Mouse (Mus musculus) liver, embryonic 13.5 days (tissue): ENCODE data around the gene Trmt5. TPM values are rescaled to one million over a fixed set of nuclear protein-coding genes. Genes with fewer than 3 reads are reported as not detected.

Experiments used
- ATAC-seq: fragments of 200-750 bp; cut with Nextera tagmentation; 2 replicates; pipeline ENCODE4 v1.8.0; 2017; ENCODE audit warnings: low read depth, mild to moderate bottlenecking, moderate number of reproducible peaks, moderate library complexity
- DNase-seq: peaks from one replicate; pipeline ENCODE4 v3.0.0; 2022
- H3K27ac ChIP-seq: fragments of 300-500 bp; sonication (generic); 2 replicates; pipeline ENCODE4 v1.5.1; 2015; ENCODE audit warnings: moderate library complexity, mild to moderate bottlenecking, inconsistent platforms
- H3K27me3 ChIP-seq: fragments of 300-500 bp; sonication (generic); 2 replicates; pipeline ENCODE4 v1.6.1; 2015; ENCODE audit warnings: mild to moderate bottlenecking, inconsistent platforms
- H3K36me3 ChIP-seq: fragments of 300-500 bp; sonication (generic); 2 replicates; pipeline ENCODE4 v1.6.1; 2015; ENCODE audit warnings: mild to moderate bottlenecking, inconsistent platforms
- H3K4me1 ChIP-seq: fragments of 300-500 bp; sonication (generic); replicated peaks from 2 replicates; pipeline ENCODE4 v1.6.1; 2015; ENCODE audit warnings: inconsistent platforms
- H3K4me2 ChIP-seq: fragments of 300-500 bp; sonication (generic); 2 replicates; pipeline ENCODE4 v1.6.1; 2015; ENCODE audit warnings: inconsistent platforms, mild to moderate bottlenecking, moderate library complexity
- H3K4me3 ChIP-seq: fragments of 300-500 bp; sonication (generic); replicated peaks from 2 replicates; pipeline ENCODE4 v1.5.1; 2015; ENCODE audit warnings: mild to moderate bottlenecking, inconsistent platforms
- H3K9ac ChIP-seq: fragments of 300-500 bp; sonication (generic); 2 replicates; pipeline ENCODE4 v1.6.1; 2015; ENCODE audit warnings: mild to moderate bottlenecking, inconsistent platforms
- H3K9me3 ChIP-seq: fragments of 300-500 bp; sonication (generic); replicated peaks from 2 replicates; pipeline ENCODE4 v1.6.1; 2016; ENCODE audit warnings: inconsistent platforms
- WGBS: fragments of 180-500 bp; shearing (Covaris S2); methylation state at CpG from one replicate; pipeline ENCODE4 v1.1.7; 2015; ENCODE audit not compliant: insufficient replicate concordance; 5-methylcytosine and 5-hydroxymethylcytosine counted together
- polyA plus RNA-seq: library from polyadenylated mRNA; unstranded; fragments of >200 nt; fragmentation: Nextera tagmentation; extraction: Ambion mirVana; gene quantifications from 2 replicates; pipeline ENCODE4 v1.2.1, GENCODE M21; 2015

The Trmt5 gene
- polyA plus RNA-seq: 11.6 and 12.6 TPM in 2 replicates

DNA sequence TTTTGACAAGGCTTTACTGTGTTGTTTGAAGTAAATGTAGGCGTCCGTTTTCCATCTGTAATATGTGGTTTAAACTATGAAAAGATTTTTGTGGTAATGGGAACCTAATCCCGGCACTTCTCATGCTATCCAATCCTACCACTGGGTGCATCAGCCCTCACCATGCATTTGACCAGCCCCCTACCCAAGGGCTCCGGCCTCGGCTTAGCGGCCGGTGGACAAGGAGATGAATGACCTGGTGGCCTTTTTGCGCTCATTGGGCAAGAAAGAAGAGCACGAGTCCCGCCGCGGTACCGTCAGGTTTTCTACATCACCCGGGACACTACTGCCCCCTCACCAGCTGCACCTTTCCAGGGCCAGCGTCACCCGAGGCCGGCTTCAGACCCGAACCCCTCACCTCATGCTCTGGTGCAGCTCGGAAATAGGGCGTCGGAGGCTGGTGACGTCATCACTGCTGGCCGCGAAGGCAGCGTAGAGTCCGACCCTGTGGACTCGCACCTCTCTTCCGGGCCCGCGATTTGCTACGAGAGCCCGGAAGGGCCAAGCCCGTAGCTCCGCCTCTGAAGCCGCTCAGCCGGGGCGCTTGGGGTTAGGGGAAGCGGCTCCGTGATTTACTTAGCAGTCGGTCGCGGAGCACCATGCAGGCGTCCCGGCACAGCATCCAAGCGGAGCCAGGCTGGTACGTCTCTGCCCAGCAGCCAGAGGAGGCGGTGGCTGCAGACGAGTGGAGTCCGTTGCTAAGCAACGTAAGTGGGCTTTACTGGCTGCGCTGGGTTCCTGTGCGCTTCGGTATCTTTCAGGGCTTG, at the start of gene Trmt5, which contains the start of gene Slc38a6:
Gene Trmt5, minus strand, starts transcription at position 424 of the 806 bp plus-strand sequence.
Gene Slc38a6, plus strand, starts transcription at position 493 of the 806 bp plus-strand sequence.
- H3K4me1 ChIP-seq: peaks cover 39% of the 10 kb centered on the region
- peaks cover 21% of the 10 kb centered on the region for H3K36me3 ChIP-seq
- WGBS: under 1% methylated on average over 53 of the region's 53 CpGs
- peak within 1 kb of the TSS; percentile 83 for H3K4me2 ChIP-seq
- no peaks in the 10 kb centered on the region for H3K27me3 ChIP-seq
- ATAC-seq (peak; percentile 97), DNase-seq (peak; percentile 84)
- H3K9me3 ChIP-seq: no peaks in the 10 kb centered on the region
- H3K27ac ChIP-seq: peak within 1 kb of the TSS; percentile 66
- H3K9ac ChIP-seq: peak within 1 kb of the TSS; percentile 82
- peak within 1 kb of the TSS; percentile 82 for H3K4me3 ChIP-seq

DNA sequence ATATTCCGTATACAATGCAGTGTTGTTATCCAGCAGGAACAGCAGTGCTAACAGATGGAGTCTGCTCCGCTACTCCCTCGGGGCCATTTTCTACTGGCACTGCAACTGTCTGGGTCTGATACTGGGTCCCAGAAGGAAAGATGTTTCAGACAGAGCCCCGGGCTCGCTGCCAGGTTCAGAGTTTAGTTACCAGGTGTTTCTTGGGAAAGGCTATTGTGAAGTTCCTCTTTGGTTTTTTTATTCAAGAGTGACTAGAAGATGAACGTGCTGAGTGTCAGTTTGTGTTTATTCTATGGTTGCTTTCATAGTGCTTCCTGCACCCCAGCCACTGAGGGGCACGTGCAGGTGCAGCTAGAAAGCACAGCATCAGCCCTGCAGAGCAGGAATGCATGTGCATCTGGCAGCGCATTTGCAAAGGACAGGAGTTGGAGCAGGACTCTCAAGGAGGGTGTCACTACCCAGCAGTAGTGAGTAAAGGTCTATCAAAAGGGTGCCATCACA, 47.6 kb upstream of the Trmt5 start:
- H3K27me3 ChIP-seq: no peaks in the 10 kb centered on the region
- no peak for ATAC-seq
- H3K4me3 ChIP-seq: no peak overlapping the region
- no peaks in the 10 kb centered on the region for H3K4me1 ChIP-seq
- 70% methylated on average over 8 of the region's 8 CpGs for WGBS
- H3K9ac ChIP-seq: no peak overlapping the region
- no peaks in the 10 kb centered on the region for H3K36me3 ChIP-seq
- H3K9me3 ChIP-seq: no peaks in the 10 kb centered on the region
- DNase-seq: no peak
- no peak overlapping the region for H3K27ac ChIP-seq
- H3K4me2 ChIP-seq: no peak overlapping the region

DNA sequence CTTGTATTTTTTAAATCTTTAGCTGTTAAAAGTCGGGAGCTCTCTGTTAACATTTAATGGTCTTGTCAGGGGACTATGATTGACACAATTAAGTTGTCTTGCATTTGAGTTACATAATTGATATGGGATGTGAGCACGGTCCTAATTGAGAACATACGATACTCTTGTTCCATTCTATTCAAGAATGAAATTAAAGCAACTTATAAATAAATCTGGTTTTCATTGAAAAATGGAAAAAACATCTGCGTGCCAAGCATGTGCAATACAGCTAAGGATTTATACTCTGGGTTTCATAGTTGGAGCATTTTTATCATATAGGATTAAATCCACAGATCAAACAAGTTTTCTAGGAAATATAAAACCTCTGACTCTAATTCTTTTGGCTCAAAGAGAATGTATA, 46.2 kb upstream of the Trmt5 start:
- Histone ChIP-seq H3K9me3 (no peaks in the 10 kb centered on the region), H3K36me3 (no peaks in the 10 kb centered on the region), H3K27me3 (no peaks in the 10 kb centered on the region), H3K27ac (no peak overlapping the region), H3K4me2 (no peak overlapping the region), H3K9ac (no peak overlapping the region), H3K4me1 (no peaks in the 10 kb centered on the region), H3K4me3 (no peak overlapping the region)
- WGBS: 69% methylated on average over 4 of the region's 4 CpGs
- no peak for DNase-seq
- no peak for ATAC-seq

DNA sequence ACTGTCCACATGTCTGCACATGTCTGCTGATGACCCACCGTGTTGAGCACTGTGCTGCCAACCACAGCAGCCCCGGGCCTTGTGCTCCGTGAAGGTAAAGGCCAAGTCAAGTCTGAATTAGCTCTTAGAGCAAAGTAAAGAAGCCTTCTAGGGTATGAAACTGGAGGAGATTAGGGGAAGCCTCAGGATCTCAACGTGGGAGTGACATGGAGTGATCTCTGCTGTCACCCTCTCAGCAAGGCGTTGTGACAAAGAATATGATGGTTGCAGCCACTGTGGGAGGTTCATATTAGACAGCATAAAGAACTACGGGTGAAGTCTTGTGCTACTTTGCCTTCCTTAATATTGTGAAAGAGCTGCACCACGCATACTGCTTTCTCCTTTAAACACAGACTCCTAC, 43.7 kb upstream of the Trmt5 start:
- H3K4me2 ChIP-seq: no peak overlapping the region
- no peaks in the 10 kb centered on the region for H3K27me3 ChIP-seq
- no peaks in the 10 kb centered on the region for H3K36me3 ChIP-seq
- H3K4me3 ChIP-seq: no peak overlapping the region
- DNase-seq (no peak), ATAC-seq (no peak)
- H3K9me3 ChIP-seq: no peaks in the 10 kb centered on the region
- WGBS: 69% methylated on average over 7 of the region's 7 CpGs
- H3K27ac ChIP-seq: no peak overlapping the region
- no peaks in the 10 kb centered on the region for H3K4me1 ChIP-seq
- H3K9ac ChIP-seq: no peak overlapping the region

DNA sequence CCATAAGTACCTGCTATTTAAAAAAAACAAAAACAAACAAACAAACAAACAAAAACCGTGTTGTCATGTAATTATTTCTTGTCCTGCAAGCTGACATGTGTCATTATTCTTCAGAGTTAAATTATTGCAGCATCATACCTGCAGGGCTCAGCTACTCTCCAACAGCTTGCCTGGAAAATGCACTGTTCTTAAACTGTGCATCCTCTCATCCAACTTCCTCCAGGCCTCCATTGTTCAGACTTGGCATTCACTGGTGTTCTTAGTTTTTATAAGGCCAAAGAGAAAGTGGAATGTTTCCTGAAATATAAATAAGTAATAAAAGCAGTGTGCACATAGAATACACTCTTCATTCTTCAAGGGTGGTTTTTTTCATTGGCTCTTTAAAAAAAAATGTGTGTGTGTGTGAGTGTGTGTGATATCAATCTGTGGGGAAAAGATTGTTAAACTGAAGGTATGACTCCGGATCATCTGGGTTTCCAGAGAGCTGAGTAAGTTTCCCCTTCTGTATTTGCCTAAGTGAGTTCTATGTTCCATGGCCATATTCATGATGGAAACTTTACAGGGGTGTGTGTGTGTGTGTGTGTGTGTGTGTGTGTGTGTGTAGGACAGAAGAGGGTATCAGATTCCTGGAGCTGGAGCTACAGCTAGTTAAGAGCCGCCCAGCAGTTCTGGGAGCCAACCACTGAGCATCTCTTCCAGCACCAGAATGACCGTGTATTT, 42.1 kb upstream of the Trmt5 start:
- Histone ChIP-seq H3K4me3 (no peak overlapping the region), H3K9ac (no peak overlapping the region), H3K36me3 (no peaks in the 10 kb centered on the region), H3K27ac (no peak overlapping the region), H3K27me3 (no peaks in the 10 kb centered on the region), H3K9me3 (no peaks in the 10 kb centered on the region), H3K4me1 (no peaks in the 10 kb centered on the region), H3K4me2 (no peak overlapping the region)
- 62% methylated on average over 4 of the region's 4 CpGs for WGBS
- ATAC-seq (no peak), DNase-seq (no peak)

DNA sequence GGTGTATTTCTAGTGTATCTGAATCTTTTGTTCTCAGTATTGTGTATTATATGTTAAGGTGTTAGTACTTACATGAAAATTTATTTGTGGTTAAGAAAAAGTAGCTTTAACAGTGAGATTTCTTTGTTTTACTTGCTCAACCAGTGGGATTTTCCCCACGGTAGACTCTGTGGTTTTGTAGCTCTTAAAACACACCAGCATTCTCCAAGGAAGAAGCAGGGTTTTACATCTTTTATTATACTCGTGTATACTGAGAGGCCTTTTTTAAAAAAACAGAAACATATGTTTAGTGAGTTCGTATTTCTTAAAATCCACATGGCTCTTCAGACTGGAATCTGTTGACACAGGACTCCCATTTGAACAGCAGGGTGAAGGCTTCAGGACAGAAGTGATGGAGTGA, 40.9 kb upstream of the Trmt5 start:
- no peak for ATAC-seq
- H3K9ac ChIP-seq: no peak overlapping the region
- H3K27ac ChIP-seq: no peak overlapping the region
- H3K27me3 ChIP-seq: no peaks in the 10 kb centered on the region
- H3K4me2 ChIP-seq: no peak overlapping the region
- H3K9me3 ChIP-seq: no peaks in the 10 kb centered on the region
- H3K36me3 ChIP-seq: no peaks in the 10 kb centered on the region
- no peak for DNase-seq
- WGBS: 61% methylated on average over 3 of the region's 3 CpGs
- no peaks in the 10 kb centered on the region for H3K4me1 ChIP-seq
- no peak overlapping the region for H3K4me3 ChIP-seq

DNA sequence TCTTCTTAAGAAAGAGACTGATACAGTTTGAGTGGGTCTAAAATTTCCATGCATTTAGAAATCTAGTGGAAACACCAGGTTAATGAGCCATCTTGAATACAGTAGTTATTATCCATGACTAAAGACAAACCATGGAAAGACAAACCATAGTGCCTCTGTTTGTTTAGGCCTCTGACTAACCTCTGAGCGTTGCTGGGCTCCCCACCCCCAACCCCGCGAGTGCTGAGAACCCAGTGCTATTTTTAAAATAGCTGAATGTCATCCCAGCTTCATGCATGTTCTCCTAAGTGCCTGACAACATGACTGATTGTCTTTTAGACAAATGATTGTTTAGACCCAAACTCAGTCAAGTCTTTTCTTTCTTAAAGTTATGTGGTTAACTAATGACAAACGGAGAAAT, 39.1 kb upstream of the Trmt5 start:
- Histone ChIP-seq H3K27me3 (no peaks in the 10 kb centered on the region), H3K4me2 (no peak overlapping the region), H3K9me3 (no peaks in the 10 kb centered on the region), H3K4me1 (no peaks in the 10 kb centered on the region), H3K9ac (no peak overlapping the region), H3K27ac (no peak overlapping the region), H3K4me3 (no peak overlapping the region), H3K36me3 (no peaks in the 10 kb centered on the region)
- 27% methylated on average over 4 of the region's 4 CpGs for WGBS
- ATAC-seq (no peak), DNase-seq (no peak)

DNA sequence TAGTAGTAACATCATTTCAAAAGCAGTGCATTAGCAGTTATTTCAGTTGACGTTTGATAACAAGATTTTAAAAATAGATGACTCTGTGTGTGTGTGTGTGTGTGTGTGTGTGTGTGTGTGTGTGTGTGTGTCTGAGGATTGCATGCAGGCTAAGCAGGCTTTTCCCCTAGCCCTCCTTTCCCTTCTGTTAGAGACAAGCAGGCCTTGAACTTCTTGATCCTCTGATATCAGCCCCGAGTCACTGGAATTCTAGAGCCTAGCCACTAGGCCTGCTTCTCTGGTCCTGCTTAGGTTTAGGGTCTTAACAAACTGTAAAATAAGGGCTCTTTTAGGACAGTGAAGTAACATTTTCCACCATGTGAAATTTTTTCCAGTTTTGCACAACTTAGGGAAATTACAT, 38.7 kb upstream of the Trmt5 start:
- H3K4me3 ChIP-seq: no peak overlapping the region
- ATAC-seq: no peak
- no peak overlapping the region for H3K27ac ChIP-seq
- H3K9ac ChIP-seq: no peak overlapping the region
- 12% methylated on average over 2 of the region's 2 CpGs for WGBS
- H3K36me3 ChIP-seq: no peaks in the 10 kb centered on the region
- DNase-seq: no peak
- H3K27me3 ChIP-seq: no peaks in the 10 kb centered on the region
- H3K4me2 ChIP-seq: no peak overlapping the region
- no peaks in the 10 kb centered on the region for H3K9me3 ChIP-seq
- no peaks in the 10 kb centered on the region for H3K4me1 ChIP-seq

DNA sequence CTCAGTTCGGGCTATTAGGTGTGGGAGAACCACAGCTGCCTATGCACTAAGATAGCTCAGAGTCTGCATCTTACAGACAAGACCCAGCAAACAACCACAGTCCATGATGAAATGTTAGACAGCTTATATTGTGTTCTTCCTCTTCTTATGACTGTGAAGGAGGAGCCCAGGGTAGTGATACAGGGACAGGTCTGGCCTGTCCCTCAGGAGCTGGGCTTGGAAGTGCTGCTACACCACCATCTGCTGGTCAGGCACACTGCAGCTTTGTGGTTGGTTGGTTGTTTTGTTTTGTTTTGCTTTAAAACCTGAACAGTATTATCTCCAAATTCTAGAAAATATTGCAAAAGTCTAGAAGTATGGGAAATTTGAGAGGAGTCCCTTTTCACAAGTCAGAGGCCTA, 38.2 kb upstream of the Trmt5 start:
- Histone ChIP-seq H3K27me3 (no peaks in the 10 kb centered on the region), H3K4me3 (no peak overlapping the region), H3K36me3 (no peaks in the 10 kb centered on the region), H3K9me3 (no peaks in the 10 kb centered on the region), H3K27ac (no peak overlapping the region), H3K4me2 (no peak overlapping the region), H3K4me1 (no peaks in the 10 kb centered on the region), H3K9ac (no peak overlapping the region)
- WGBS: 52% methylated on average over 1 of the region's 1 CpGs
- DNase-seq: no peak
- ATAC-seq: 0 out of 2 replicates have a peak, but pooled peaks have one; percentile 31

DNA sequence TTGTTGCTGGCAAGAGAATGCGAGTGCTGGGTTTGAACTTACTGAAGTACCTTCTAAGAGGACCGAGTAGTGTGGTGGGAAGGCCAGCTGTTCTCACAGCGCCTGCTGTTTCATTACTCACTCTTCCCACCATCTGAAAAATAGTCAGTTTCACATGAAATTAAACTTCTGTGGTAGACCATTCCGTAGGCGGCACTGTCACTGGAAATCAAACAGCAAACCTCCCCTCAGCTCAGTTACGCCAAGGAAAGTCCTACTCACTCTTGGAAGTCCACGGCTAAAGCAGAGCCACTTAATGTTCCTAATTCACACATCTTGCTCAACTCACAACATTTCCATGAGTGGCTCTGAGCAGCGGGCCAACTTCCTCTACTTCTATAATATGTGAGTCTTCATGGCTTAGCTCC, 37.7 kb upstream of the Trmt5 start:
- Histone ChIP-seq H3K4me2 (no peak overlapping the region), H3K9me3 (no peaks in the 10 kb centered on the region), H3K36me3 (no peaks in the 10 kb centered on the region), H3K27ac (no peak overlapping the region), H3K27me3 (no peaks in the 10 kb centered on the region), H3K4me1 (no peaks in the 10 kb centered on the region), H3K4me3 (no peak overlapping the region), H3K9ac (no peak overlapping the region)
- ATAC-seq: no peak
- DNase-seq: no peak
- WGBS: 73% methylated on average over 8 of the region's 8 CpGs

DNA sequence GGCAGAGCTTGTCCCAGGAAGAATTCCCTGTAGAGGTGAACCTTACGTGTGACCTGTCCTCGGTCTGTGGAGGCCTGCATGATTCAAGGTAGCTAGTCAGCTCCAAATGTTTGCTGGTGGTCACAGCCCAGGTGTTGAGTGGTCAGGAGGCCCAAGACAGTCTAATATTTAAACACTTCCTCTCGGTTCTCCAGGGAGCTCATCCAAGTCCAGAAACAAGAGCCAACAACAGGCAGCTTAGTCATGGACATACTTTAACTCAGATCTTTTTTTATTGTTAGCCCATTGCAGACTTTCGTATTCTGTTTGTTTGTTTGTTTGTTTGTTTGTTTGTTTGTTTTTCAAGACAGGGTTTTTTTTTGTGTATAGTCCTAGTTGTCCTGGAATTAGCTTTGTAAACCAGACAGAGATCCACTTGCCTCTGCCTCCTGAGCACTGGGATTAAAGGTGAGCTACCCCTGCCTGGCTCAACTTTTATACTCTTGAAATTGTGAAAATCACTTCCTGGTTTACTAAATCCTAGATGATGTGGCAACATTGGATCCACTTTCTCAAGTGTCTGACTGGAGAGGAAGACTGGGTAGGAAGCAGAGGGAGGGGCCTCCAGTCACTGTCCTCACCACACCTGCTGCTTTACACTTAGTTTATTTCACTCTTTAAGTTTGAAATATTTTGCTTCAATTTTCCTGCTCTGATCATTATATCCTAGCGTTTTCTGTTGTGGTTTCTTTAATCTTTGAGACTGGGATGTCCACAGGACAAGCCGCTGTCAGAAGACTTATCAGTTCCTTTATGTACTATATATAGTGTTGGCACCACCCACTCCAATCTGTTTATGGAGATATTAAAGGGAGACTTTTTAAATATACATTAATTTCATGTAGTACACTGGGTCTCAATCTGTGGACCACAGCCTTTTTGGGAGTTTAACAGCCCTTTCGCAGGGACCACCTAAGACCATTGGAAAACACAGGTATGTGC, 31.5 kb upstream of the Trmt5 start:
- WGBS: 59% methylated on average over 7 of the region's 7 CpGs
- no peaks in the 10 kb centered on the region for H3K9me3 ChIP-seq
- no peaks in the 10 kb centered on the region for H3K4me1 ChIP-seq
- no peak overlapping the region for H3K9ac ChIP-seq
- no peak overlapping the region for H3K4me3 ChIP-seq
- no peaks in the 10 kb centered on the region for H3K27me3 ChIP-seq
- no peak overlapping the region for H3K4me2 ChIP-seq
- H3K36me3 ChIP-seq: 0 out of 2 replicates have a peak, but pooled peaks cover 6% of the 10 kb centered on the region
- no peak for DNase-seq
- no peak for ATAC-seq
- no peak overlapping the region for H3K27ac ChIP-seq
